Mouse (Mus musculus): ENCODE measurements around the gene Map2k7.

Map2k7 gene

DNA sequence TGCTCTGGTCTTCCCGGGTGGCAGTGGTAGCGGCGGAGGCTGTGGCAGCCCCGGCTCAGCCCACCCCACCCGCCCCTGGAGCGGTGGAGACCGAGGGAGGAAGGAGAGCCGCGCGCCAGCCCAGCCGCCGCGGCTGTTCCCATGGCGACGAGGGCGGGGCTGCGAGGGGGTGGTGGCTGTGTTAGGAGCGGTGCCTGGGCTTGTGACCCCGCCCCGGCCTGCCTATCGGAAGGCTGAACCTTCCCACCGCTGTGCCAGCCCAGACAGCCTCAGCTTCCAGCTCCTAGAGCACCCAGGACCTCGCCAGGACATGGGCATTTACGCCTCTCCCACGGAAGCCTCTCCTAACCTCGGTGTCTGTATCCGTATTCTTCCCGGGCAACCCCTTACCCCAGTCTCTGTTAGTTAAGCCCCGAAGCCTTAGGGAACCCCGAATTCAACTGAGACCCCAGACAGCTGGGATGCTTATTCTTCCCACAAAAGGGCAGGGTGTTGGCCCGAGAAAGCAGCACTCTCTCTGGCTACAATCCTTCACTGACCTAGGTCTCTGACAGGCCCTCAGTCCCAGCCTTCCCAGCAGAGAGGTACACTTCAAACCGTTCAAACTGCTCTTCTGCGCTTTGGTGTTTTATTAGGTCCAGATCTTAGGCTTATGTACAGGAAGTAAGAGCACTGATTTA, 20.7 kb downstream of the Map2k7 start, which contains the start of gene Ctxn1:
Gene Ctxn1 (minus strand): TSS at position 150 of the 680 bp plus-strand sequence.
- peak; percentile 82 for DNase-seq (ENCODE audit: low read depth, low spot score)

- DNase-seq (ENCODE audit: low read depth, low spot score) = no peak
Measured at GRCm38 (mm10) chr8:4259805-4260170, 21.2 kb downstream of the Map2k7 start.

DNA sequence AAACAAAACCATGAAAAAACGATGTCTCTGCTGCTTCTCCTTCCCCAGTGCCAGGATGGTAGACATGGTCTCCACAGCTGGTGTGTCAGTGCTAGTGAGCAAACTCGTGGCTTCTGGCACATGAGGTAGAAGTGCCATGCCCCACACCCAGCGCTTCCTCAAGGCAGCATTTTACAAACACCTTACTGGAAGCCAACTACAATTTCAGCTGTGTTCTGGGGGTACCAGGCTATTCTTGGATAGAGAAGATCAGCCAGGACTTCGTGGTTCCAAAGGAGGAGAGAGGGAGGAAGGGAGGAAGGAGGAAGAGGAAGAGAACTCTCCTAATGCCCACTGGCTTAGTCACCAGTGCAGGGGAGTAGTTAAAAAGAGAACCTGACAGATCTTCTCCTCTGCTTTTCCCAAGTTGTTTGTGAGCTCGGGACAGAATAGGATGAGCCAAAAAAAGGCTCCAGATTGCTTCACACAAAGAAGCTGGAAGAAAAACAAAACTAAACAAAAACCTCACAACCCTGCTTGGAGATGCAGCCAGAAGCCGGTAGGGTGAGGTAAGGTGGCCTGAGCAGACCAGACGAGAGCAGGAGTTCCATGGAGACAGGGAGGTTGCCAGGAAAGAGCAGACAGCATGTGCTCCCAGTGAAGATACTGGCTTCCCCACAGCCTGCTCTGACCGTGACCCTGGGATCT, 24.7 kb downstream of the Map2k7 start:
- DNase-seq (ENCODE audit: low read depth, low spot score) = no peak

DNA sequence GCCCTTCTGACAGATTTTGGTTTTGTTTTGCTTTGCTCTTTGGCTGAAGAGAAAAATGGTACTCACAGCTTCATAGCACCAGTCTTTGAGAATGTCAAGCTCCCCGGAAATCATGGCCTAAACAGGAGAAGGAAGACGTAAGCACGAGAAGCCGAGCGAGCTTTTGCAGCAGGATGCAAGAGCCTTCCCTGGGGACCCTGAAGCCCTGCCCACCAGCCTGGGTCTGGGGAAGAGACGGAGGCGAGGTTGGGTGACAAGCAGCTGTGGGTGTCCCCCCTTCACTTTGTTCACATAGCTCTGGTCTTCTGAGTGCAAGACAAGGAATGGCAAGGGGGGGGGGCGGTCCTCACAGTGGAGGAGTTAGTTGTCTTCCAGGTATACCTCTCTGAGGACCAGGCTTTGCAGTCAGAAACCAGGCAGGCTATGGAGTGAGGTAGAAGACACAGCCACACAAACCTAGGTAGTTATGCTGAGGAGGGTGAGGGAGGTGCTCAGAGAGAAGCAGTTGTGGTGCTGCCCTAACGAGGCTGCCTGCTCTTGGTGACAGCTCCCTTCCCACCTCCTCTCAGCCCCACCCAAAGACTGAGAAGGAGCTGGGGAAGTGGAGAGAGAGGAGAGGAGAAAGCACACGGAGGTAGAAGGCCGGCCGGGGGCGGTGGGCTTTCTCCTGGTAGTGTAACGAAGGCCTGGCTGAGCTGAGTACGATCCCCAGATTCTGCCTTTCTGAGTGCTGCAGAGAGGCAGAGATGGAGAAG, 26.8 kb downstream of the Map2k7 start:
- no peak for DNase-seq (ENCODE audit: low read depth, low spot score)

DNA sequence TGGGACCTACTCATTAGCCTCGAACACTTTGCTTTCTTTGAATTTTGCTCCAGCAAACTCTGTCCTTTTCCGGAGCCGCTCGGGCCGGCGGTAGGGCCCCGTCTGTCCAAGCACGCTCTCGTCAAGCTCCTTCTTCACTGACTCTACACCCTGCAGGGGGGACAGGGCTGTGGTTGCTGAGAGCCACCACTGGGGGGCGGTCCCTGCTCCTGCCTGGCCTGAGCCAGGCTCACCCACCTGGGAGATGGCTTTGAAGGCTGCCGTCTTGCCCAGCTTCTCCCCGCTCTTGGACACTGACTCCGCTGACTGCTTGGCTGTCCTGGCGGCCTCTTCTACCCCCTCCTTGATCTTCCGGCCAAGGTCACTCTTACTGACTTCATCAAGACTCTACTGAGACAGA, 29.1 kb downstream of the Map2k7 start:
- no peak for DNase-seq (ENCODE audit: low read depth, low spot score)

- no peak for DNase-seq (ENCODE audit: low read depth, low spot score)
Measured at GRCm38 (mm10) chr8:4269609-4270008, 31.1 kb downstream of the Map2k7 start.

GRCm38 (mm10) chr8:4275275-4276110, 37.0 kb downstream of the Map2k7 start, which contains the start of gene Timm44:
TSS of gene Timm44 (minus strand) at chr8:4275913.
- peak; percentile 95 for DNase-seq (ENCODE audit: low read depth, low spot score)

DNA sequence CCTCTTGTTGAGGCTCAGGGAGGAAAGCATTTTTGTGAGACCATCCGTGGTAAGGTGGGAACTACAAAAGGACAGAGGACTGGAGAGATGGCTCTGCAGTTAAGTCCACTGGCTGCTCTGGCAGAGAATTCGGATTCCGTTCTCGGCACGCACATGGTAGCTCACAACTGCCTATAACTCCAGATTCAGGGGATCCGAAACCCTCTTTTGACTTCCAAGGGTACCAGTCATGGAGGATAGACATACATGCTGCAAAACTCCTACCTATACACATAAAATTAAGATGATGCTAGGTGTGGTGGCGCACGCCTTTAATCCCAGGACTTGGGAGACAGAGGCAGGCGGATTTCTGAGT, 37.5 kb downstream of the Map2k7 start:
- no peak for DNase-seq (ENCODE audit: low read depth, low spot score)

DNA sequence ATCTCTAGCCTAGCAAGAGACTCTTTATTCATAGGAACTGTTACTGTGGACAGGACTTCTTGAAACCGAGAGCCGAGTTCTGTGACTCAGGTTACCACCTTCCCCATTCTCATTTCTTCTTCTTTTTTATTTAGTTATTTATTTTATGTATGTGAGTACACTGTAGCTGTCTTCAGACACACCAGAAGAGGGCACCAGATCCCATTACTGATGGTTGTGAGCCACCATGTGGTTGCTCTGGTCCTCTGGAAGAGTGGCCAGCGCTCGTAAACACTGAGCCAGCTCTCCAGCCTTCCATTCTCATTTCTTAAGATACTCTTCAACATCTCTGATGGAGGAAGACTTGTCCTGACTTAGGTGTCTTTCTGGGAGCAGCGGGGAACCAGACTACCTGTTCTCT, 54.2 kb downstream of the Map2k7 start:
- DNase-seq (ENCODE audit: low read depth, low spot score) = no peak

All from brain, embryonic 18.5 days (tissue).